Mouse (Mus musculus): ENCODE measurements around the gene Gng12. TPM values are rescaled to one million over a fixed set of nuclear protein-coding genes. Genes with fewer than 3 reads are reported as not detected.

Gene Gng12
- polyA plus RNA-seq, 1 experiment from 2014 or later, result 166 TPM

DNA sequence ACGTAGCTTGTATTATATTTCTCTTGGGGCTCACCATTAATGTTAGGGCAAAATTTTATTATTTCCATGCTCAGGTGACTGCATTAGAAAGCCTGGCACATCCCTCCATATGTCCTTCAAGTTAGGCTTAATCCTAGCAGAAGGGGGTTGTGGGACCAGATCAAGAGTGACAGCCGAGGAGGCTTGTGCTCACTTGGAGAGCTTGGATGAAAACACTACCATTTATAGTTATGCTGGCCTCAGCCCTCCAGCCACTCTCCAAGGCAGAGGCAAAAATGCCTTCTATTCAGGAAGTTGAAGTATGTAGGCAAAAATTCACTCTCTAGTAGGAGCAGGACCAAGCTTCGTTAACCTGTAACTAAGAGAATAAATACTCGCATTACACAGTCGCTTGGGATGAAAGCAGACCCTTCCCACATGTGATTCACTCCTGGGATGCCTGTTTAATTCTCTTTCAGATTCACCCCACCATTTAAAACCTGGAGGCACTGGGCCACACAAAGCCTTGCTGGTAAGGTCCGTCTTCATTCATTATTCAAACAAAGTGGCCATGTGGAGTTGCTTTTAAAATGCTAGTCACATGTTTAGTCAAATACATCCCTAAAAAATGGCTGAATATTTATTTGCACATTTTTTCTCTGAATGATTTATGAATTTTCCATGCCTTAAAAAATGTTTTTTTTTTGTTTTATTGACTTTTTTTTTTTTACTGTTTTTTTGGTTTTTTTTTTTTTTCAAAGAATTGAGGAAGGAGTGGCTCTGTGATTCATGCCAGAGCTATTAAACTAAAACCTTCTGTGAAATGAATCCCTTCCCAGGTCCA is 47.4 kb downstream of the Gng12 start:
- peak overlapping the region; percentile 78 for H3K27ac ChIP-seq (replicated peaks)
- TF ChIP-seq CTCF (IDR thresholded peaks at IDR 0.05; ENCODE audit: low read depth) (no peak), EP300 (optimal IDR thresholded peaks at IDR 0.05) (no peak)
- ATAC-seq (ENCODE audit: low FRiP score, low TSS enrichment), result no peak
- no peaks in the 10 kb centered on the region for H3K36me3 ChIP-seq (ENCODE audit: control insufficient read depth, insufficient read depth, low read length)
- H3K9me3 ChIP-seq (ENCODE audit: control insufficient read depth, low read length), result no peaks in the 10 kb centered on the region
- WGBS, result 38% methylated on average over 6 of the region's 6 CpGs
- 0 out of 2 replicates have a peak, but pooled peaks cover 3% of the 10 kb centered on the region for H3K4me1 ChIP-seq (replicated peaks; ENCODE audit: control insufficient read depth, insufficient read depth)
- H3K4me2 ChIP-seq (replicated peaks; ENCODE audit: low read depth), result no peak overlapping the region
- H3K9ac ChIP-seq (ENCODE audit: low read length), result no peak overlapping the region
- H3K27me3 ChIP-seq (ENCODE audit: control insufficient read depth, insufficient read depth, low read length), result no peaks in the 10 kb centered on the region
- DNase-seq (ENCODE audit: low spot score), result no peak
- H3K4me3 ChIP-seq (ENCODE audit: low read depth, low read length), result no peak overlapping the region

DNA sequence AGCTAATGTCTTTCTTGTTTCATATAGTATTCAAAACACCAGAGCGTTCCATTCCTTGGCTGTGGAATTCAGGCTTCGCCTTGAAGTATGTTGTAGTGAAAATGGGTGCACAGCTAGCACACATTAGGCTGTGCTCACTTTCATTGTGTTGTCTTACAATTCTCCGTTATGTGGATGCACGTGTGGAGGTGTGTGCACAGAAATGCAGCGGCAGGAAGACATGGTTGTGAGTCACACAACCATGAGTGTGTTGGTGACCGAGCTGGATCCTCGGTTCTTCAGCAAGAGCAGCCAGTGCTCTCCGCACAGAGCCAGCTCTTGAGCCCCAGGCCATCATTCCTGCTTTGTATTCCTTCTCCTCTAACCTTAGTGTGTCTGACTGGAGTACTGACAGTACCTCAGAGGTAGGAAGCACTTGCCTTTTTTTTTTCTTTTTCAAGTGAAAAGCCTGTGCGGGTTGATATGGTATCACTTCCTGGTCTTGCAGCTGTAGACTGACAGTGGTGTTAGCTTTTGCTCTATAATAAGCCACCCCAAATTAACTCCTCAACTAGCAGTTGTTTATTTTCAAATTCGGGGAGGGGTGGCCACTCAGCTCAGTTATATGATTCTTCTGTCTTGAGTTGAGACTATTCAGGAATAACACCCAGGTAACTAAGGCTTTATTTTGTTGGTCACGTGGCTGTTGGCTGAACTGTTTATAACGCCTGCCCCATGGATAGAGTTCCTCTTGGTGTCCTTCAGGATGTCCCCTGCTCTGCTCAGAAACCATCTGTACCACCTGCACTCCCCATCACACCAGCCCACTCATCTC is 48.2 kb downstream of the Gng12 start:
- DNase-seq (ENCODE audit: low spot score), result no peak
- no peaks in the 10 kb centered on the region for H3K36me3 ChIP-seq (ENCODE audit: control insufficient read depth, insufficient read depth, low read length)
- WGBS, result 68% methylated on average over 12 of the region's 12 CpGs
- H3K4me2 ChIP-seq (replicated peaks; ENCODE audit: low read depth), result no peak overlapping the region
- H3K9ac ChIP-seq (ENCODE audit: low read length), result no peak overlapping the region
- no peak for ATAC-seq (ENCODE audit: low FRiP score, low TSS enrichment)
- H3K27ac ChIP-seq (replicated peaks), result peak overlapping the region; percentile 40; the same call in 1 of the 2 replicates
- no peak overlapping the region for H3K4me3 ChIP-seq (ENCODE audit: low read depth, low read length)
- H3K4me1 ChIP-seq (replicated peaks; ENCODE audit: control insufficient read depth, insufficient read depth), result 0 out of 2 replicates have a peak, but pooled peaks cover 3% of the 10 kb centered on the region
- TF ChIP-seq CTCF (IDR thresholded peaks at IDR 0.05; ENCODE audit: low read depth), result no peak
- no peak for TF ChIP-seq EP300 (optimal IDR thresholded peaks at IDR 0.05)
- H3K27me3 ChIP-seq (ENCODE audit: control insufficient read depth, insufficient read depth, low read length), result no peaks in the 10 kb centered on the region
- H3K9me3 ChIP-seq (ENCODE audit: control insufficient read depth, low read length), result no peaks in the 10 kb centered on the region

DNA sequence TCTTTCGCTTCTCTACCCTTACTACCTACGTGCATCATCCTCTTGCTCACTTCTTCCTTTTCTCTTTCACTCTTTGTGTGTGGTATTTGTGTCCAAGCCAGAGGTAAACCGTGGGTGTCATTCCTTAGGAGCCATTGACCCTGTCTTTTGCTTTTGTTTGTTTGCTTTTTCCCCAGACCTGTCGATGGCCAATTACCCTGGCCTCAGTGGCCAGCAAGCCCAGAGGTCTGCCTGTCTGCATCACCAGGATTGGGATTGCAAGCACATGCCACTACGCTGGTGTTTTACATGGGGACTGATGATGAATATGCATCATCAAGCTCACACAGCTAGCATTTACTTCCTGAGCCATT is 48.8 kb downstream of the Gng12 start:
- Histone ChIP-seq H3K27me3 (ENCODE audit: control insufficient read depth, insufficient read depth, low read length) (no peaks in the 10 kb centered on the region), H3K9ac (ENCODE audit: low read length) (no peak overlapping the region), H3K4me1 (replicated peaks; ENCODE audit: control insufficient read depth, insufficient read depth) (0 out of 2 replicates have a peak, but pooled peaks cover 3% of the 10 kb centered on the region), H3K4me3 (ENCODE audit: low read depth, low read length) (no peak overlapping the region), H3K4me2 (replicated peaks; ENCODE audit: low read depth) (no peak overlapping the region), H3K27ac (replicated peaks) (no peak overlapping the region), H3K36me3 (ENCODE audit: control insufficient read depth, insufficient read depth, low read length) (no peaks in the 10 kb centered on the region), H3K9me3 (ENCODE audit: control insufficient read depth, low read length) (no peaks in the 10 kb centered on the region)
- 59% methylated on average over 5 of the region's 5 CpGs for WGBS
- ATAC-seq (ENCODE audit: low FRiP score, low TSS enrichment) (no peak), DNase-seq (ENCODE audit: low spot score) (no peak)
- no peak for TF ChIP-seq EP300 (optimal IDR thresholded peaks at IDR 0.05)
- TF ChIP-seq CTCF (IDR thresholded peaks at IDR 0.05; ENCODE audit: low read depth), result no peak

- no peak for TF ChIP-seq CTCF (IDR thresholded peaks at IDR 0.05; ENCODE audit: low read depth)
- no peak for TF ChIP-seq EP300 (optimal IDR thresholded peaks at IDR 0.05)
- ATAC-seq (ENCODE audit: low FRiP score, low TSS enrichment), result no peak
- no peak overlapping the region for H3K27ac ChIP-seq (replicated peaks)
Observed at GRCm38 (mm10) chr6:66948111-66948510, 51.9 kb downstream of the Gng12 start.

DNA sequence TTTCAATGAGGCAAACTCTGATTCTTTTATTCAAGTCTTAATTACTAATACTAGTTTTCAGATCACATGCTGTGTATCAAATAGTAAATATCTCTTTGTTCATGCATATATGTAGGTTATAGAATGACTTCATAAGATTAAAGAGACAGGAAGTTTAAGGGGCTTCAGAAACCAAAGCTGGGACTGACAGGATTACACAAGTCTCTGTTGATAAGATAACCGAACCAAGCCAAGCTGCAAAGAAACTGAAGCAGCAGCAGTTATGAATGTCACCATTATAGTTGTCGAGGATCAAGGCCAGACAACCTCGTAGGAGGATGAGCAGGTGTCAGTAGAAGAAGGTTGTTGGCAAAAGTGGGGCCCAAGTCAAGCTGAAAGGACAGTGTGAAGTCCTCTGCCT is 52.7 kb downstream of the Gng12 start:
- H3K4me1 ChIP-seq (replicated peaks; ENCODE audit: control insufficient read depth, insufficient read depth), result no peaks in the 10 kb centered on the region
- 61% methylated on average over 3 of the region's 3 CpGs for WGBS
- no peak overlapping the region for H3K4me2 ChIP-seq (replicated peaks; ENCODE audit: low read depth)
- TF ChIP-seq CTCF (IDR thresholded peaks at IDR 0.05; ENCODE audit: low read depth), result no peak
- TF ChIP-seq EP300 (optimal IDR thresholded peaks at IDR 0.05), result no peak
- ATAC-seq (ENCODE audit: low FRiP score, low TSS enrichment) (no peak), DNase-seq (ENCODE audit: low spot score) (no peak)
- no peaks in the 10 kb centered on the region for H3K9me3 ChIP-seq (ENCODE audit: control insufficient read depth, low read length)
- no peak overlapping the region for H3K27ac ChIP-seq (replicated peaks)
- no peaks in the 10 kb centered on the region for H3K27me3 ChIP-seq (ENCODE audit: control insufficient read depth, insufficient read depth, low read length)
- no peak overlapping the region for H3K9ac ChIP-seq (ENCODE audit: low read length)
- no peak overlapping the region for H3K4me3 ChIP-seq (ENCODE audit: low read depth, low read length)
- H3K36me3 ChIP-seq (ENCODE audit: control insufficient read depth, insufficient read depth, low read length), result no peaks in the 10 kb centered on the region

More at GRCm38 (mm10) chr6:66948111-66948510, 51.9 kb downstream of the Gng12 start:
- Histone ChIP-seq H3K9me3 (ENCODE audit: control insufficient read depth, low read length) (no peaks in the 10 kb centered on the region), H3K4me2 (replicated peaks; ENCODE audit: low read depth) (no peak overlapping the region), H3K4me1 (replicated peaks; ENCODE audit: control insufficient read depth, insufficient read depth) (no peaks in the 10 kb centered on the region), H3K27me3 (ENCODE audit: control insufficient read depth, insufficient read depth, low read length) (no peaks in the 10 kb centered on the region), H3K4me3 (ENCODE audit: low read depth, low read length) (no peak overlapping the region), H3K9ac (ENCODE audit: low read length) (no peak overlapping the region), H3K36me3 (ENCODE audit: control insufficient read depth, insufficient read depth, low read length) (no peaks in the 10 kb centered on the region)
- WGBS, result 89% methylated on average over 3 of the region's 3 CpGs
- no peak for DNase-seq (ENCODE audit: low spot score)

Data from stomach, postnatal 0 days (tissue).